ENCODE assay signal across 19 mouse cellular contexts in genomic region chr11:55772538-55772937, GRCm38 (mm10).
DNase-seq lines count a peak whose midpoint lies in the region; ATAC-seq lines count a peak whose summit lies in the region.
"Had no signal": no experiment of that assay in that cellular context is flagged by ENCODE, and none has a peak within 500 bp of the region (broad histone marks: within the 10 kb centered on the region; RNA-seq: fewer than 3 reads in every experiment).

No protein-coding gene starts in this region.

- no peaks in the 10 kb centered on the region for H3K4me1 ChIP-seq in midbrain, embryonic 11.5 days (ENCODE audit: control insufficient read depth, insufficient read depth, low read length)
- H3K4me1 ChIP-seq in midbrain, embryonic 13.5 days (replicated peaks) = no peaks in the 10 kb centered on the region; the same call in 1 of the 2 replicates
- H3K4me1 ChIP-seq in hindbrain, embryonic 12.5 days = peaks cover 11% of the 10 kb centered on the region
- peaks cover 10% of the 10 kb centered on the region; the same call in 1 of the 2 replicates for H3K4me1 ChIP-seq in hindbrain, embryonic 15.5 days (replicated peaks)
- peaks cover 8% of the 10 kb centered on the region; the same call in 1 of the 2 replicates for H3K4me1 ChIP-seq in neural tube, embryonic 14.5 days (ENCODE audit: control insufficient read depth, insufficient read depth, low read length)
- H3K4me1 ChIP-seq in heart, embryonic 10.5 days = no peaks in the 10 kb centered on the region
- no peaks in the 10 kb centered on the region for H3K4me1 ChIP-seq in midbrain, embryonic 15.5 days
- H3K4me1 ChIP-seq: embryonic facial prominence, embryonic 10.5 days; forebrain, embryonic 13.5 days had no signal

- H3K27ac ChIP-seq in midbrain, embryonic 11.5 days (ENCODE audit: low read depth, low read length) = no peak overlapping the region
- H3K27ac ChIP-seq in midbrain, embryonic 13.5 days = no peak overlapping the region
- H3K27ac ChIP-seq in hindbrain, embryonic 12.5 days = peak overlapping the region; percentile 52; the same call in 1 of the 2 replicates
- no peak overlapping the region for H3K27ac ChIP-seq in hindbrain, embryonic 15.5 days (replicated peaks)
- peak overlapping the region; percentile 36; the same call in 1 of the 2 replicates for H3K27ac ChIP-seq in neural tube, embryonic 14.5 days (ENCODE audit: low read depth, low read length)
- H3K27ac ChIP-seq in heart, embryonic 10.5 days = no peak overlapping the region
- H3K27ac ChIP-seq in midbrain, embryonic 15.5 days = no peak overlapping the region
- H3K27ac ChIP-seq: embryonic facial prominence, embryonic 10.5 days; forebrain, embryonic 13.5 days; gastrocnemius, adult 2 months had no signal

- no peak for ATAC-seq in midbrain, embryonic 11.5 days (ENCODE audit: low FRiP score)
- ATAC-seq in midbrain, embryonic 13.5 days = no peak
- ATAC-seq in hindbrain, embryonic 12.5 days (ENCODE audit: low FRiP score) = no peak
- no peak for ATAC-seq in hindbrain, embryonic 15.5 days (ENCODE audit: low FRiP score, low read depth)
- 0 out of 2 replicates have a peak, but pooled peaks have one; percentile 9 for ATAC-seq in neural tube, embryonic 14.5 days (ENCODE audit: low read depth)
- no peak for ATAC-seq in midbrain, embryonic 15.5 days (replicated peaks)
- ATAC-seq: forebrain, embryonic 13.5 days; forebrain, postnatal 0 days had no signal

- H3K36me3 ChIP-seq in midbrain, embryonic 11.5 days (ENCODE audit: control insufficient read depth, insufficient read depth, low read length) = no peaks in the 10 kb centered on the region
- H3K36me3 ChIP-seq in midbrain, embryonic 13.5 days = no peaks in the 10 kb centered on the region
- H3K36me3 ChIP-seq in hindbrain, embryonic 12.5 days = no peaks in the 10 kb centered on the region
- no peaks in the 10 kb centered on the region for H3K36me3 ChIP-seq in hindbrain, embryonic 15.5 days
- no peaks in the 10 kb centered on the region for H3K36me3 ChIP-seq in neural tube, embryonic 14.5 days (ENCODE audit: control insufficient read depth, insufficient read depth, low read length)
- H3K36me3 ChIP-seq in heart, embryonic 10.5 days = no peaks in the 10 kb centered on the region
- H3K36me3 ChIP-seq in midbrain, embryonic 15.5 days (replicated peaks) = no peaks in the 10 kb centered on the region
- H3K36me3 ChIP-seq: embryonic facial prominence, embryonic 10.5 days had no signal

- no peak overlapping the region for H3K4me3 ChIP-seq in midbrain, embryonic 11.5 days (ENCODE audit: low read depth, low read length)
- H3K4me3 ChIP-seq in midbrain, embryonic 13.5 days (replicated peaks) = no peak overlapping the region
- no peak overlapping the region for H3K4me3 ChIP-seq in hindbrain, embryonic 12.5 days
- no peak overlapping the region for H3K4me3 ChIP-seq in hindbrain, embryonic 15.5 days
- no peak overlapping the region for H3K4me3 ChIP-seq in neural tube, embryonic 14.5 days (ENCODE audit: low read depth, low read length)
- H3K4me3 ChIP-seq in heart, embryonic 10.5 days = no peak overlapping the region
- H3K4me3 ChIP-seq in midbrain, embryonic 15.5 days = no peak overlapping the region
- H3K4me3 ChIP-seq: embryonic facial prominence, embryonic 10.5 days; forebrain, embryonic 13.5 days; gastrocnemius, adult 2 months had no signal

- H3K9me3 ChIP-seq in midbrain, embryonic 11.5 days (ENCODE audit: control insufficient read depth, low read length) = no peaks in the 10 kb centered on the region
- no peaks in the 10 kb centered on the region for H3K9me3 ChIP-seq in midbrain, embryonic 13.5 days
- H3K9me3 ChIP-seq in hindbrain, embryonic 12.5 days (replicated peaks) = no peaks in the 10 kb centered on the region
- no peaks in the 10 kb centered on the region for H3K9me3 ChIP-seq in hindbrain, embryonic 15.5 days
- H3K9me3 ChIP-seq in neural tube, embryonic 14.5 days (ENCODE audit: control insufficient read depth, low read length) = no peaks in the 10 kb centered on the region
- H3K9me3 ChIP-seq in heart, embryonic 10.5 days = no peaks in the 10 kb centered on the region
- no peaks in the 10 kb centered on the region for H3K9me3 ChIP-seq in midbrain, embryonic 15.5 days
- H3K9me3 ChIP-seq: embryonic facial prominence, embryonic 10.5 days; forebrain, embryonic 13.5 days had no signal

- DNase-seq in midbrain, embryonic 11.5 days (ENCODE audit: low spot score, missing footprints) = peak; percentile 31
- DNase-seq in right cerebral cortex, adult 2 months (ENCODE audit: low spot score in 2 of 2) = no peak
- no peak for DNase-seq in heart, embryonic 10.5 days (ENCODE audit: low spot score)
- DNase-seq: adrenal gland, adult 2 months; adrenal gland, postnatal 25 days; cerebellum, adult 18-20 months; cerebellum, adult 9-11 months; cerebellum, postnatal 36 days; forebrain, postnatal 0 days; gastrocnemius, adult 2 months; gastrocnemius, postnatal 25 days; heart, postnatal 10 days had no signal

- WGBS in midbrain, embryonic 11.5 days = 61% methylated on average over 5 of the region's 5 CpGs
- 60% methylated on average over 5 of the region's 5 CpGs for WGBS in midbrain, embryonic 13.5 days
- 67% methylated on average over 5 of the region's 5 CpGs for WGBS in hindbrain, embryonic 12.5 days
- 49% methylated on average over 5 of the region's 5 CpGs for WGBS in hindbrain, embryonic 15.5 days
- WGBS in neural tube, embryonic 14.5 days = 41% methylated on average over 5 of the region's 5 CpGs
- 71% methylated on average over 5 of the region's 5 CpGs for WGBS in heart, embryonic 10.5 days
- 64% methylated on average over 5 of the region's 5 CpGs for WGBS in midbrain, embryonic 15.5 days

- no peaks in the 10 kb centered on the region for H3K27me3 ChIP-seq in midbrain, embryonic 11.5 days (ENCODE audit: control insufficient read depth, insufficient read depth, low read length)
- H3K27me3 ChIP-seq in midbrain, embryonic 13.5 days = no peaks in the 10 kb centered on the region
- H3K27me3 ChIP-seq in hindbrain, embryonic 12.5 days = no peaks in the 10 kb centered on the region
- H3K27me3 ChIP-seq in hindbrain, embryonic 15.5 days = no peaks in the 10 kb centered on the region
- no peaks in the 10 kb centered on the region for H3K27me3 ChIP-seq in neural tube, embryonic 14.5 days (ENCODE audit: control insufficient read depth, insufficient read depth, low read length)
- no peaks in the 10 kb centered on the region for H3K27me3 ChIP-seq in heart, embryonic 10.5 days (ENCODE audit: insufficient read depth, poor library complexity, severe bottlenecking)
- H3K27me3 ChIP-seq in midbrain, embryonic 15.5 days (replicated peaks) = no peaks in the 10 kb centered on the region
- H3K27me3 ChIP-seq: forebrain, embryonic 13.5 days had no signal

- no peak overlapping the region for H3K9ac ChIP-seq in midbrain, embryonic 11.5 days (ENCODE audit: low read length)
- no peak overlapping the region for H3K9ac ChIP-seq in midbrain, embryonic 13.5 days (replicated peaks)
- no peak overlapping the region for H3K9ac ChIP-seq in hindbrain, embryonic 12.5 days
- no peak overlapping the region for H3K9ac ChIP-seq in hindbrain, embryonic 15.5 days
- H3K9ac ChIP-seq in neural tube, embryonic 14.5 days (replicated peaks; ENCODE audit: low read depth, low read length) = no peak overlapping the region; the same call in 1 of the 2 replicates
- no peak overlapping the region for H3K9ac ChIP-seq in midbrain, embryonic 15.5 days
- H3K9ac ChIP-seq: forebrain, embryonic 13.5 days; forebrain, postnatal 0 days had no signal

- no peak overlapping the region for H3K4me2 ChIP-seq in midbrain, embryonic 11.5 days
- no peak overlapping the region for H3K4me2 ChIP-seq in midbrain, embryonic 13.5 days (replicated peaks)
- H3K4me2 ChIP-seq in hindbrain, embryonic 12.5 days (replicated peaks) = no peak overlapping the region
- H3K4me2 ChIP-seq in hindbrain, embryonic 15.5 days = peak overlapping the region; percentile 16; the same call in 1 of the 2 replicates
- no peak overlapping the region for H3K4me2 ChIP-seq in neural tube, embryonic 14.5 days (ENCODE audit: low read depth, low read length)
- H3K4me2 ChIP-seq in midbrain, embryonic 15.5 days = no peak overlapping the region
- H3K4me2 ChIP-seq: forebrain, embryonic 13.5 days had no signal

Comparison
In these comparisons a context has a peak if more than half of its experiments do, and no peak if none do; other contexts are left out.
1. H3K27ac ChIP-seq: peak in hindbrain, embryonic 12.5 days (single experiment) and neural tube, embryonic 14.5 days (single experiment); none in midbrain, embryonic 11.5 days (single experiment), midbrain, embryonic 13.5 days (single experiment), hindbrain, embryonic 15.5 days (single experiment), heart, embryonic 10.5 days (single experiment) and midbrain, embryonic 15.5 days (single experiment).